Mouse (Mus musculus): ENCODE data around the gene Igll1. TPM values are rescaled to one million over a fixed set of nuclear protein-coding genes. Genes with fewer than 3 reads are reported as not detected.

Gene Igll1
- polyA plus RNA-seq (2012; ENCODE audit: low replicate concordance), result 0.36 TPM in 1 of 2 replicates, not detected in the other

DNA sequence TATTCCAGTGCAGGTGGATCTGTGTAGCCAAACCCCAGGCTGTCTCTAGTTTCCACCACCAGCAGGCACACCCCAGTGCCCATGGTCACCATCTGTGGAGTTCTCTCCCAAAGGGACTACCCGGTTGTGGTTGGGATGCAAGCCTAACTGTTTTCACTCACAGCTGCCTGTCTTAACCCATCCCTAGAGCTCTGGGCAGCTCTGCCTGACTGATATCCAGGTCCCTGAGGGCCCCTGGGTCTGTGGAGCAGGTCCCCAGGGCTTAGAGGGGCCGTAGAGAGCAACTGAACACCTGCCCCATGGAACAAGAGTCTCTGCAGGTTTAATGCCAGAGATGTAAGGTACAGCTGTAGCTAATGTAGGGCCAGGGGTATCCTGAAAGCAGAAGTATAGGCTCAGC lies at the start of gene Igll1:
TSS of gene Igll1 (minus strand) at position 8 of the 400 bp plus-strand sequence.

GRCm38 (mm10) chr16:16896382-16897055 lies 32.7 kb upstream of the Igll1 start, which contains the start of gene Ppm1f:
Gene Ppm1f (plus strand): TSS chr16:16896469.

DNA sequence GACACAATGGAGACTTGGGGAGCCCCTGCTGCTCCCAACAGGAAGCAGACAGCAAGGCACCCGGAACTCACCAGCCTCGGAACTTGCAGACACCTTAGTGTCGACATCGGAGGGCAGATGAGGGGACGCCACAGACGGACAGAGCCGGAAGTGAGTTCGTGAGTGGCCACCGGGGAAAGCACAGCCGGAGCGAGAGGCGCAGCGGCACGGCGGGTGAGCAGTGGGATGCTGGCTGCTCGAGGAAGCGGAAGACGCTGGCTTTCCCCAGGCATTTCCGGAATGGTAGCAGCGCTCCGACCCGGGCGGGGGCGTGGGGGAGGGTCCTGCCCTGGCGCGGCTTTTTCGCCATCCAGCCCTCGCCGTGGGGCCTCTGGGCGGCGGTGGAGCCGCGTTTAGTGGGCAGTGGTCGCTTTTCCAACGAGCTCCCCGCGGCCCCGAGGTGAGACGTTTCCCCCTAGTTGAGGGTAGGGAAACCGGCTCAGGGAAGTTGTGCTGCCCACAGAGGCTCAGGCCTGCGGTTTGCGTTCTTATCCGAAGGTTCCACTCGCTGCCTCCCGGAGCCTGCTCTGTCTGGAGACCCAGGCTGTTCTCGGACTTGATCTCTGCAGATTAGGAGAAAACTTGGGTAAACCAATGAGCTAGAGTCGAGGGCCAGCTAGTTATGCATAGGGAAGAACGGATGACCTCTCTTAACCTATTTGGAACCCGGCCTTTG lies 7.0 kb upstream of the Igll1 start, which contains the start of the genes Top3b and Vpreb1:
TSS of gene Top3b (plus strand) at position 120 of the 715 bp plus-strand sequence.
TSS of gene Vpreb1 (minus strand) at position 227 of the 715 bp plus-strand sequence.

DNA sequence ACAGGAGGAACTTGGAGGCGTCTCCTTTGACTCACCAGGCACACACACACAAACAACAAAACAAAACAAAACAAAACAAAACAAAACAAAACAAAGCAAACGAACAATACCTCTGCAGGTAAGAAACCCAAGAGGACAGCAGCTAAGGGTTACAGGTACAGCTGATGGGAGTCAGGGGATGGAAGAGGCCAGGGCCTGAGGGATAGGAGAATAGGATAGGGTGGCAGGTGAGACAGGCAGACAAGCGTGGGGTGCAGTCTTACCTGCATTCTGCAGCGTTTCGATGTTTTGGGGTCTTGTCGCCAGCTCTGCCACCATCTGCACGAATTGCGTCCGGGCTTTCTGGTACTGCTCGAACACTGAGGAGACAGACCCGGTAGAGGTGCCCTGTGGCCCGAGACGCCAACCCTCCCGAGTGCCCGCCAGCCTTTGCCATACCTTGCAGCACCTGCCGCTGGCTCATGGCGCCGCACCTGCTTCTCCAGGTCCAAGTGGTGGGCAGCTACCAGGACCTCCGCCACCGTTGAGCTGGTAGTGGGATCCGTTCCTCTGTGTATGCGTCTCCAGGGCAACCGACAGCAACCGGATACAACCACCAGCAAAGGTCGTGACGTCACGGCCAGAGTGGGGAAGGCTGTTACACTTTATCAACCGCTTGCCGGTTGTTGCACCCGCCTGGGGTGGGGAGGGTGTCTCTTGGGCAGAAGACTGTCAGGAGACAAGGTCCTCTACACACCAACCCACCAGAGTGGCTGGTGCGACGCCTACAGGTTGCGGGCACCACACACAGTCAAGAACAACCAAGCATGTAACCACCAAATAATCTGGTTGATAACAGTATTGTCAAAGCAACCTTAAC lies 34.8 kb downstream of the Igll1 start, which contains the start of gene Spag6l:
TSS of gene Spag6l (minus strand) at position 700 of the 859 bp plus-strand sequence.

Other genes starting within 250 kb of the Igll1 start
- not detected in 2 replicates for gene Olfr19, start 187.6 kb downstream of the Igll1 start, polyA plus RNA-seq (2012; ENCODE audit: low replicate concordance)
- not detected in 2 replicates for gene Spag6l, start 34.5 kb downstream of the Igll1 start, polyA plus RNA-seq (2012; ENCODE audit: low replicate concordance)
- 20.5 and 38.6 TPM in 2 replicates for gene Top3b, start 6.8 kb upstream of the Igll1 start, polyA plus RNA-seq (2012; ENCODE audit: low replicate concordance)
- gene Vpreb1, start 6.9 kb upstream of the Igll1 start, polyA plus RNA-seq (2012; ENCODE audit: low replicate concordance), result not detected in 2 replicates
- gene Ppm1f, start 32.5 kb upstream of the Igll1 start, polyA plus RNA-seq (2012; ENCODE audit: low replicate concordance), result 1.7 and 6.7 TPM in 2 replicates
- gene Mapk1, start 119.4 kb upstream of the Igll1 start, polyA plus RNA-seq (2012; ENCODE audit: low replicate concordance), result 38.0 and 46.6 TPM in 2 replicates
- not detected in 2 replicates for gene Ypel1, start 205.7 kb upstream of the Igll1 start, polyA plus RNA-seq (2012; ENCODE audit: low replicate concordance)
- 51.0 and 90.8 TPM in 2 replicates for gene Ppil2, start 247.3 kb upstream of the Igll1 start, polyA plus RNA-seq (2012; ENCODE audit: low replicate concordance)

Data from leukemia stem cell, adult 10-12 weeks (primary cell).